Mouse (Mus musculus) lung, embryonic 14.5 days (tissue): Measurements from ENCODE around the gene Gm7982. TPM values are rescaled to one million over a fixed set of nuclear protein-coding genes. Genes with fewer than 3 reads are reported as not detected.
"Not testable (repeated sequence)": the region's sequence is repeated elsewhere in the genome, so short reads cannot be mapped to it uniquely, and the experiment has no call there.

Experiments
- ATAC-seq: fragments of 200-750 bp; cut with Nextera tagmentation; 2 replicates; pipeline ENCODE4 v1.8.0; 2017; ENCODE audit warnings: mild to moderate bottlenecking, moderate TSS enrichment, moderate library complexity; ENCODE audit not compliant: insufficient read depth
- DNase-seq: peaks from one replicate; pipeline ENCODE4 v3.0.0-alpha.2; 2015
- H3K27ac ChIP-seq: fragments of 300-500 bp; sonication (generic); 2 replicates; pipeline ENCODE4 v1.5.1; 2014; ENCODE audit warnings: low read depth, mild to moderate bottlenecking, moderate library complexity
- H3K27me3 ChIP-seq: fragments of 300-500 bp; sonication (generic); 2 replicates; pipeline ENCODE4 v1.6.1; 2014; ENCODE audit warnings: low read length, control low read depth; ENCODE audit not compliant: insufficient read depth
- H3K36me3 ChIP-seq: fragments of 300-500 bp; sonication (generic); 2 replicates; pipeline ENCODE4 v1.6.1; 2014; ENCODE audit warnings: control low read depth; ENCODE audit not compliant: insufficient read depth
- H3K4me1 ChIP-seq: fragments of 300-500 bp; sonication (generic); 2 replicates; pipeline ENCODE4 v1.6.1; 2014; ENCODE audit warnings: antibody characterized with exemption, control low read depth; ENCODE audit not compliant: insufficient read depth
- H3K4me2 ChIP-seq: fragments of 300-500 bp; sonication (generic); 2 replicates; pipeline ENCODE4 v1.6.1; 2014; ENCODE audit warnings: mild to moderate bottlenecking
- H3K4me3 ChIP-seq: fragments of 300-500 bp; sonication (generic); 2 replicates; pipeline ENCODE4 v1.5.1; 2014; ENCODE audit warnings: low read depth, low read length
- H3K9ac ChIP-seq: fragments of 300-500 bp; sonication (generic); 2 replicates; pipeline ENCODE4 v1.6.1; 2014
- H3K9me3 ChIP-seq: fragments of 300-500 bp; sonication (generic); 2 replicates; pipeline ENCODE4 v1.6.1; 2016; ENCODE audit warnings: low read depth, low read length, control low read depth
- WGBS: fragments of 180-500 bp; shearing (Covaris S2); extraction: QIAGEN DNeasy Blood & Tissue Kit; methylation state at CpG from one replicate; pipeline ENCODE4 v1.1.7; 2014; 5-methylcytosine and 5-hydroxymethylcytosine counted together
- polyA plus RNA-seq: library from polyadenylated mRNA; unstranded; fragments of >200 nt; fragmentation: Nextera tagmentation; extraction: Ambion mirVana; gene quantifications from 2 replicates; pipeline ENCODE4 v1.2.1, GENCODE M21; 2014

Gene Gm7982
- not detected in 2 replicates for polyA plus RNA-seq

DNA sequence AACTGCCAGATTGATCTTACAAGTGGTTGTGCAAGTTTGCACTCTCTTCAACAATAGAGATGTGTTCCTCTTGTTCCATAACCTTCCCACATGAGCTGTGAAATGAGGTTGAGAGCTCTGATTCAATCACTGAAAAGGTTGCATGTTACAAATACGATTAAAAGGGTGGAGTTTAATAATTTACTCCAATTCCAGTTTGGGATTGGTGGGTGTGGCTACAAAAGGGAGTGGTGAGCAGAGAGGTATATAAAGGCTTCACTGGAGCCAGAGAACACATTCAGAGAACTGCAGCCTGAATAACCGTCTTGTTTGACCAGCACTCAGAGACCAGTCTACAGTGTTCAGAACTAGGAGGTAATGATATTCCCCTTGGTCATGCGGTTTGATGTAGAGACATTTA is at the start of gene Gm7982:
Gene Gm7982 (plus strand): TSS at position 301 of the 400 bp plus-strand sequence.
- not testable (repeated sequence) for H3K4me1 ChIP-seq, ATAC-seq, H3K9me3 ChIP-seq, H3K36me3 ChIP-seq, H3K27ac ChIP-seq, H3K4me2 ChIP-seq, H3K4me3 ChIP-seq, DNase-seq, H3K9ac ChIP-seq, H3K27me3 ChIP-seq
- WGBS, result no CpG with 5 or more reads among the region's 3 CpGs

GRCm38 (mm10) chr5:95736073-95736472 is 5.7 kb upstream of the Gm7982 start, which contains the start of gene Gm7978:
Gene Gm7978 (minus strand): TSS chr5:95736173.
- H3K27ac ChIP-seq, H3K9me3 ChIP-seq, H3K4me2 ChIP-seq, H3K9ac ChIP-seq, H3K4me3 ChIP-seq, H3K36me3 ChIP-seq, H3K27me3 ChIP-seq, H3K4me1 ChIP-seq, ATAC-seq, DNase-seq: not testable (repeated sequence)
- WGBS, result no CpG with 5 or more reads among the region's 1 CpGs

DNA sequence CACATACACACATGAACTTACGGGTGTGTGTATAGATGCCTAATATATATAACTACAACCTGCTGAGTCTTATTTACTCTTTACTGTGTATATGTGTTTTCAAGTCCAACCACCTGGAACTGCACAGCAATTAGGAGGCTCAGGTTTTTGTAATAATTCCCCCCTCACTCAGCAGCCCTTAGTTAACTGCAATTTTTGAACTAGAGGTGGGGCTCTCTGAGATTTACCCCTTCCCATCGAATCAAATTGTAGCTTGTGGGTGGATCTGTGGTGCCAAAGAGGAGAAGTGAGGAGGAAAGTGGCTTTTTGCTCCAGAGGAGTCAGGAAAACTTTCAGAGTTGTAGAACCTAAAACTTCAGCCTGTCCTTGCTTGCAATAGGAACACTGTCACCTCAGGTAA is 33.9 kb downstream of the Gm7982 start, which contains the start of gene E330014E10Rik:
Gene E330014E10Rik (plus strand): TSS at position 301 of the 400 bp plus-strand sequence.
- not testable (repeated sequence) for H3K4me3 ChIP-seq, H3K27ac ChIP-seq, ATAC-seq, H3K27me3 ChIP-seq, H3K9ac ChIP-seq, H3K4me1 ChIP-seq, H3K9me3 ChIP-seq, H3K36me3 ChIP-seq, DNase-seq, H3K4me2 ChIP-seq
- no CpG with 5 or more reads among the region's 2 CpGs for WGBS

Other genes starting within 250 kb of the Gm7982 start
- not detected in 2 replicates for gene Gm3286, start 231.3 kb upstream of the Gm7982 start, polyA plus RNA-seq
- not detected in 2 replicates for gene Gm7971, start 147.1 kb upstream of the Gm7982 start, polyA plus RNA-seq
- not detected in 2 replicates for gene Gm7978, start 5.8 kb upstream of the Gm7982 start, polyA plus RNA-seq
- not detected in 2 replicates for gene E330014E10Rik, start 34.0 kb downstream of the Gm7982 start, polyA plus RNA-seq
- gene Cxcl13, start 214.9 kb downstream of the Gm7982 start, polyA plus RNA-seq, result 2.4 and 2.7 TPM in 2 replicates